9 mouse cellular contexts compared by ENCODE assay signal in the genomic region with DNA sequence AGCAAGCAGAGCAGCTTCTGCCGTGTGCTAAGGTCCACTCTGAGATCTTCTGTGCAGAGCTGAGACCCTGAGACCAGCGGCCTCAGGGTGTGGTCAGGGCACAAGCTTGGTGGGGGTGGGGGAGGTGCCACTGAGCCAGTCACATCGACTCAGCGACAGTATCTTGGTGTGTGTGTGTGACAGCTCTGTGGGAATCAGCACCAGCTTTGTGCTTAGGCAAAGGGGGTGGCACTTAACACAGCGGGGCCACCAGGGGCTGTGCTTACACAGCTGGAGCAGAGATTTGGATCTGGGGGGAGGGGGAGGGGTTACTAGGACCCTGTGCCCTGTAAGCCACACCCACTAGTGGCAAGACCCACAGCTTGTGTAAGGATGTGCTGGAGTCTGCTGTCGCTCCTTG.
DNase-seq lines count a peak whose midpoint lies in the region; ATAC-seq and TF ChIP-seq lines count a peak whose summit lies in the region.
"Had no signal": no experiment of that assay in that cellular context is flagged by ENCODE, and none has a peak within 500 bp of the region (broad histone marks: within the 10 kb centered on the region; RNA-seq: fewer than 3 reads in every experiment).

No protein-coding gene starts in this region.

- no peak for DNase-seq in heart, postnatal 14 days
- DNase-seq in embryo, embryonic 10.5 days (ENCODE audit: low spot score): peak; percentile 30
- no peak for DNase-seq in hindbrain, embryonic 14.5 days (ENCODE audit: low spot score)
- DNase-seq in right cerebral cortex, postnatal 4 days: no peak
- no peak for DNase-seq in cerebellum, adult 2 months
- DNase-seq in cerebellum, postnatal 4 days (ENCODE audit: low spot score in 2 of 2): no peak
- DNase-seq: thymus, postnatal 25 days had no signal

- TF ChIP-seq POLR2A in cerebellum, adult 2 months (IDR thresholded peaks at IDR 0.05; ENCODE audit: borderline replicate concordance, insufficient read depth, low read length): no peak

- peak overlapping the region; percentile 43 for H3K27ac ChIP-seq in heart, embryonic 15.5 days
- H3K27ac ChIP-seq in hindbrain, embryonic 14.5 days: peak overlapping the region; percentile 87
- H3K27ac ChIP-seq in midbrain, embryonic 15.5 days: peak overlapping the region; percentile 80
- H3K27ac ChIP-seq in cerebellum, adult 2 months (ENCODE audit: insufficient read depth, low read length): no peak overlapping the region

- no peak for TF ChIP-seq CTCF in cerebellum, adult 2 months (IDR thresholded peaks at IDR 0.05; ENCODE audit: borderline replicate concordance, insufficient read depth, low read depth, low read length)

- H3K9me3 ChIP-seq in heart, embryonic 15.5 days (replicated peaks): no peaks in the 10 kb centered on the region
- no peaks in the 10 kb centered on the region for H3K9me3 ChIP-seq in hindbrain, embryonic 14.5 days (ENCODE audit: control insufficient read depth, low read length)
- H3K9me3 ChIP-seq in midbrain, embryonic 15.5 days: no peaks in the 10 kb centered on the region

- H3K4me1 ChIP-seq in heart, embryonic 15.5 days (replicated peaks): peaks cover 41% of the 10 kb centered on the region
- peaks cover 27% of the 10 kb centered on the region for H3K4me1 ChIP-seq in hindbrain, embryonic 14.5 days (replicated peaks; ENCODE audit: control insufficient read depth, insufficient read depth, low read length)
- peaks cover 32% of the 10 kb centered on the region for H3K4me1 ChIP-seq in midbrain, embryonic 15.5 days
- peaks cover 28% of the 10 kb centered on the region for H3K4me1 ChIP-seq in cerebellum, adult 2 months (ENCODE audit: control insufficient read depth, insufficient read depth, low read length)

- peaks cover 44% of the 10 kb centered on the region for H3K36me3 ChIP-seq in heart, embryonic 15.5 days
- peaks cover 45% of the 10 kb centered on the region for H3K36me3 ChIP-seq in hindbrain, embryonic 14.5 days (replicated peaks; ENCODE audit: control insufficient read depth, insufficient read depth)
- H3K36me3 ChIP-seq in midbrain, embryonic 15.5 days (replicated peaks): peaks cover 2% of the 10 kb centered on the region; the same call in 1 of the 2 replicates

- H3K4me3 ChIP-seq in heart, embryonic 15.5 days: no peak overlapping the region
- H3K4me3 ChIP-seq in hindbrain, embryonic 14.5 days (replicated peaks; ENCODE audit: low read length): no peak overlapping the region
- no peak overlapping the region for H3K4me3 ChIP-seq in midbrain, embryonic 15.5 days
- H3K4me3 ChIP-seq in cerebellum, adult 2 months (replicated peaks; ENCODE audit: insufficient read depth, low read depth, low read length): no peak overlapping the region

- intact Hi-C loops in heart, postnatal 14 days (cut with DNase I): no loop called here

- no peak overlapping the region for H3K9ac ChIP-seq in heart, embryonic 15.5 days
- no peak overlapping the region; the same call in 1 of the 2 replicates for H3K9ac ChIP-seq in hindbrain, embryonic 14.5 days
- H3K9ac ChIP-seq in midbrain, embryonic 15.5 days: no peak overlapping the region; the same call in 1 of the 2 replicates

- WGBS in heart, embryonic 15.5 days: 20% methylated on average over 6 of the region's 6 CpGs
- WGBS in hindbrain, embryonic 14.5 days: 22% methylated on average over 6 of the region's 6 CpGs
- WGBS in midbrain, embryonic 15.5 days: 13% methylated on average over 6 of the region's 6 CpGs
- WGBS in cerebellum, adult 2 months: 35% methylated on average over 6 of the region's 6 CpGs

- ATAC-seq in heart, embryonic 15.5 days (replicated peaks; ENCODE audit: insufficient number of reproducible peaks, insufficient read depth, low FRiP score, low read depth): 0 out of 2 replicates have a peak, but pooled peaks have one; percentile 6
- peak; percentile 39; the same call in 1 of the 2 replicates for ATAC-seq in hindbrain, embryonic 14.5 days (ENCODE audit: low FRiP score)
- peak; percentile 48; the same call in 1 of the 2 replicates for ATAC-seq in midbrain, embryonic 15.5 days (replicated peaks)

- H3K27me3 ChIP-seq in heart, embryonic 15.5 days: no peaks in the 10 kb centered on the region
- no peaks in the 10 kb centered on the region for H3K27me3 ChIP-seq in hindbrain, embryonic 14.5 days (ENCODE audit: control insufficient read depth, insufficient read depth, low read length)
- H3K27me3 ChIP-seq in midbrain, embryonic 15.5 days (replicated peaks): no peaks in the 10 kb centered on the region
- H3K27me3 ChIP-seq in cerebellum, adult 2 months (ENCODE audit: control insufficient read depth, insufficient read depth, low read length): no peaks in the 10 kb centered on the region

- no peak overlapping the region for H3K4me2 ChIP-seq in heart, embryonic 15.5 days
- H3K4me2 ChIP-seq in hindbrain, embryonic 14.5 days (replicated peaks): no peak overlapping the region
- no peak overlapping the region for H3K4me2 ChIP-seq in midbrain, embryonic 15.5 days
